Mouse (Mus musculus) midbrain, embryonic 15.5 days (tissue): ENCODE measurements at regions not wholly inside any gene's neighbourhood (a gene's known extent, or its start where the extent isn't known, plus 50 kb on each side); places are given as distances from the start of the nearest gene placed in this dataset.

ENCODE experiments used
- ATAC-seq: fragments of 200-750 bp; cut with Nextera tagmentation; replicated peaks from 2 replicates; pipeline ENCODE4 v1.8.0; 2017; ENCODE audit warnings: moderate TSS enrichment
- H3K27ac ChIP-seq: fragments of 300-500 bp; sonication (generic); 2 replicates; pipeline ENCODE4 v1.5.1; 2015; ENCODE audit warnings: mild to moderate bottlenecking, inconsistent platforms
- H3K27me3 ChIP-seq: fragments of 300-500 bp; sonication (generic); replicated peaks from 2 replicates; pipeline ENCODE4 v1.6.1; 2015; ENCODE audit warnings: inconsistent platforms
- H3K36me3 ChIP-seq: fragments of 300-500 bp; sonication (generic); replicated peaks from 2 replicates; pipeline ENCODE4 v1.6.1; 2015; ENCODE audit warnings: inconsistent platforms
- H3K4me1 ChIP-seq: fragments of 300-500 bp; sonication (generic); 2 replicates; pipeline ENCODE4 v1.6.1; 2015; ENCODE audit warnings: inconsistent platforms
- H3K4me2 ChIP-seq: fragments of 300-500 bp; sonication (generic); 2 replicates; pipeline ENCODE4 v1.6.1; 2015; ENCODE audit warnings: inconsistent platforms, mild to moderate bottlenecking, moderate library complexity
- H3K4me3 ChIP-seq: fragments of 300-500 bp; sonication (generic); 2 replicates; pipeline ENCODE4 v1.5.1; 2015; ENCODE audit warnings: mild to moderate bottlenecking, inconsistent platforms
- H3K9ac ChIP-seq: fragments of 300-500 bp; sonication (generic); 2 replicates; pipeline ENCODE4 v1.6.1; 2015; ENCODE audit warnings: mild to moderate bottlenecking, inconsistent platforms
- H3K9me3 ChIP-seq: fragments of 300-500 bp; sonication (generic); 2 replicates; pipeline ENCODE4 v1.6.1; 2016; ENCODE audit warnings: inconsistent platforms
- WGBS: fragments of 180-500 bp; shearing (Covaris S2); methylation state at CpG from one replicate; pipeline ENCODE4 v1.1.7; 2015; ENCODE audit warnings: mixed read lengths; 5-methylcytosine and 5-hydroxymethylcytosine counted together

DNA sequence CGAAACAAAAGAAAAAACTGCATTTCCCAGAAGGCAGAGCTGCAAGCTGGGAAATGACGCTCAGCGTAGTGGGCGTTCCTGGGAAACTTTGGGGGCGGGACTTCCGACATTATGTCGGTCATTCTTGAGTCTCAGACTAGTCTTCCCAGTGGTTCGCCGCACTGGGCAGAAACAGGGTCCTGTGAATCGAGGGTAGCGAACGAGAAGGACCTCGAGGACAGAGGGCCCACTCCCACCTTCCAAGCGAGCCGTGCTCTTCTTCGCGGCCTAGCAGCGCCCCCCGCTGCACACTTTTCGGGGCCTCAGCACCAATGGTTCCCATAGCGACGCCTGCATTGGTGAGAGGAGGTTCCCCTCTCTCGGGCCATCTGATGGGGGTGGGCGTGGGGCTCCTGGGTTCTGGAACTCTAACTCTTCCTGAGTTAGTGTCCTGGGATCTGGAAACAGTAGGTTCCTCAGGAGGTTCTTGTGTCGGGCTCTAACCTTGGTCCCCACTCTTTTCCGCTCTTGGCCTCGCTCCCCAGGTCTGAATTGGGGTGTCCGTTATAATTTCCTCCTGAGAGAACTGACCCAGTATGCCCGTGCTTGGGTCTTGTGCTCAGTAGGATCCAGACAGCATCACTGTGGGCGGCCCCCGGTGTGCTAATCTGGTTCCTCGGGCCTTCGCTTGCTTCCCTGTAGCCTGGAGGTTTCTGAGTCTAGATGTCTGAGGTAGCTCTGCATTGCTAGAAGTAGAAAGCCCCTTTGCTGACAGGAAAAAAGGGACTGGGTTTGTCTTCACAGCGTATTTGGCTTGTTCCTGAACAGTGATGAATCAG, 52.8 kb upstream of the Gramd1a start:
- Histone ChIP-seq H3K36me3 (no peaks in the 10 kb centered on the region), H3K9ac (peak overlapping the region; percentile 73), H3K4me2 (peak overlapping the region; percentile 65), H3K9me3 (no peaks in the 10 kb centered on the region), H3K27me3 (no peaks in the 10 kb centered on the region), H3K4me1 (peaks cover 8% of the 10 kb centered on the region), H3K4me3 (peak overlapping the region; percentile 71), H3K27ac (peak overlapping the region; percentile 80)
- ATAC-seq: peak; percentile 91
- WGBS: 35% methylated on average over 34 of the region's 34 CpGs

DNA sequence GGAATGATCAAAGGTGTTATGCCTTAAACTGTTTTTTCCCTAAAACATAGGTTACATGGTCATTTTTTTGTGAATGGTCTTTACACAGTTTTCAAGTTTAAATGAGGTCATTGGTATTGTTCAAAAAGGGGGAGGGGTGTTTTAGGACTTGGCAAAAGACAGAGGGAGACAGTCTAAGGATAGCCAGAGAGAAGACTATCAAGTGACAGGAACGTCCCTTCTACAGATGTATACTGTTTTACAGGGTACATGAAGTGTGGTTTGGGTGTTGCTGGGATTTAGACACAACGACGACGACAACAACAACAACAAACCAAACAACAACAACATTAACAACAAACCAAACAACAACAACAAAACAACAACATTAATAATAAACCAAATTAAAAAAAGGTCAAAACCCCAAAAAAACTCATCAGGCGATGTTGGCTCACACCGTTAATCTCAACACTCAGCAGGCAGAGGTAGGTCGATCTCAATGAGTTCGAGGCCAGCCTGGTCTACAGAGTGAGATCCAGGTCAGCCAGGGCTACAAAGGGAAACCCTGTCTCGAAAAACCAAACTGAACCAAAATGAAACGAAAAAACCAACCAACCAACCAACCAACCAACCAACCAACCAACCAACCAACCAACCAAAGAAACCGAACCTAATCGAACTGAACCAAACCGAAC, 52.0 kb upstream of the Gramd1a start:
- H3K36me3 ChIP-seq: no peaks in the 10 kb centered on the region
- no peaks in the 10 kb centered on the region for H3K9me3 ChIP-seq
- peak overlapping the region; percentile 65 for H3K4me2 ChIP-seq
- H3K27me3 ChIP-seq: no peaks in the 10 kb centered on the region
- H3K4me1 ChIP-seq: peaks cover 8% of the 10 kb centered on the region
- peak; percentile 73 for ATAC-seq
- H3K27ac ChIP-seq: no peak overlapping the region
- WGBS: 68% methylated on average over 13 of the region's 13 CpGs
- H3K9ac ChIP-seq: peak overlapping the region; percentile 73; the same call in 1 of the 2 replicates
- H3K4me3 ChIP-seq: peak overlapping the region; percentile 71
